Mouse (Mus musculus): ENCODE results near the gene Nub1. TPM values are rescaled to one million over a fixed set of nuclear protein-coding genes. Genes with fewer than 3 reads are reported as not detected.

The Nub1 gene
- polyA plus RNA-seq, 1 experiment from 2014 or later: 59.8 TPM

- WGBS: 27% methylated on average over 25 of the region's 25 CpGs
- ATAC-seq: peak; percentile 77
- Histone ChIP-seq H3K4me2 (ENCODE audit: low read length) (no peak overlapping the region), H3K4me3 (ENCODE audit: low read depth, low read length) (no peak overlapping the region), H3K9me3 (replicated peaks; ENCODE audit: control insufficient read depth, low read length) (no peaks in the 10 kb centered on the region), H3K9ac (ENCODE audit: low read length) (peak overlapping the region; percentile 25), H3K4me1 (ENCODE audit: control insufficient read depth, insufficient read depth, low read length) (no peaks in the 10 kb centered on the region), H3K27ac (ENCODE audit: low read depth, low read length) (no peak overlapping the region), H3K27me3 (replicated peaks; ENCODE audit: control insufficient read depth, insufficient read depth, low read length) (no peaks in the 10 kb centered on the region), H3K36me3 (ENCODE audit: control insufficient read depth, insufficient read depth, low read length) (no peaks in the 10 kb centered on the region)
- peak; percentile 90 for DNase-seq (ENCODE audit: low spot score)
Measured at GRCm38 (mm10) chr5:24651768-24652752, 33.3 kb upstream of the Nub1 start.

GRCm38 (mm10) chr5:24652780-24653179, 32.6 kb upstream of the Nub1 start:
- Histone ChIP-seq H3K4me1 (ENCODE audit: control insufficient read depth, insufficient read depth, low read length) (no peaks in the 10 kb centered on the region), H3K27ac (ENCODE audit: low read depth, low read length) (no peak overlapping the region), H3K36me3 (ENCODE audit: control insufficient read depth, insufficient read depth, low read length) (no peaks in the 10 kb centered on the region), H3K27me3 (replicated peaks; ENCODE audit: control insufficient read depth, insufficient read depth, low read length) (no peaks in the 10 kb centered on the region), H3K9ac (ENCODE audit: low read length) (no peak overlapping the region), H3K9me3 (replicated peaks; ENCODE audit: control insufficient read depth, low read length) (no peaks in the 10 kb centered on the region), H3K4me2 (ENCODE audit: low read length) (no peak overlapping the region), H3K4me3 (ENCODE audit: low read depth, low read length) (no peak overlapping the region)
- DNase-seq (ENCODE audit: low spot score): no peak
- no peak for ATAC-seq
- 89% methylated on average over 5 of the region's 5 CpGs for WGBS

GRCm38 (mm10) chr5:24654491-24654890, 30.8 kb upstream of the Nub1 start:
- H3K4me1 ChIP-seq (ENCODE audit: control insufficient read depth, insufficient read depth, low read length): no peaks in the 10 kb centered on the region
- H3K9ac ChIP-seq (ENCODE audit: low read length): no peak overlapping the region
- WGBS: 89% methylated on average over 6 of the region's 6 CpGs
- no peaks in the 10 kb centered on the region for H3K9me3 ChIP-seq (replicated peaks; ENCODE audit: control insufficient read depth, low read length)
- DNase-seq (ENCODE audit: low spot score): no peak
- H3K36me3 ChIP-seq (ENCODE audit: control insufficient read depth, insufficient read depth, low read length): no peaks in the 10 kb centered on the region
- H3K4me3 ChIP-seq (ENCODE audit: low read depth, low read length): no peak overlapping the region
- H3K27ac ChIP-seq (ENCODE audit: low read depth, low read length): no peak overlapping the region
- H3K27me3 ChIP-seq (replicated peaks; ENCODE audit: control insufficient read depth, insufficient read depth, low read length): no peaks in the 10 kb centered on the region
- no peak for ATAC-seq
- no peak overlapping the region for H3K4me2 ChIP-seq (ENCODE audit: low read length)

GRCm38 (mm10) chr5:24657113-24657512, 28.2 kb upstream of the Nub1 start:
- Histone ChIP-seq H3K9ac (ENCODE audit: low read length) (no peak overlapping the region), H3K27ac (ENCODE audit: low read depth, low read length) (no peak overlapping the region), H3K4me3 (ENCODE audit: low read depth, low read length) (no peak overlapping the region), H3K4me2 (ENCODE audit: low read length) (no peak overlapping the region), H3K4me1 (ENCODE audit: control insufficient read depth, insufficient read depth, low read length) (no peaks in the 10 kb centered on the region), H3K36me3 (ENCODE audit: control insufficient read depth, insufficient read depth, low read length) (no peaks in the 10 kb centered on the region), H3K27me3 (replicated peaks; ENCODE audit: control insufficient read depth, insufficient read depth, low read length) (no peaks in the 10 kb centered on the region), H3K9me3 (replicated peaks; ENCODE audit: control insufficient read depth, low read length) (no peaks in the 10 kb centered on the region)
- WGBS: 46% methylated on average over 2 of the region's 2 CpGs
- peak; percentile 66 for ATAC-seq
- peak; percentile 81 for DNase-seq (ENCODE audit: low spot score)

DNA sequence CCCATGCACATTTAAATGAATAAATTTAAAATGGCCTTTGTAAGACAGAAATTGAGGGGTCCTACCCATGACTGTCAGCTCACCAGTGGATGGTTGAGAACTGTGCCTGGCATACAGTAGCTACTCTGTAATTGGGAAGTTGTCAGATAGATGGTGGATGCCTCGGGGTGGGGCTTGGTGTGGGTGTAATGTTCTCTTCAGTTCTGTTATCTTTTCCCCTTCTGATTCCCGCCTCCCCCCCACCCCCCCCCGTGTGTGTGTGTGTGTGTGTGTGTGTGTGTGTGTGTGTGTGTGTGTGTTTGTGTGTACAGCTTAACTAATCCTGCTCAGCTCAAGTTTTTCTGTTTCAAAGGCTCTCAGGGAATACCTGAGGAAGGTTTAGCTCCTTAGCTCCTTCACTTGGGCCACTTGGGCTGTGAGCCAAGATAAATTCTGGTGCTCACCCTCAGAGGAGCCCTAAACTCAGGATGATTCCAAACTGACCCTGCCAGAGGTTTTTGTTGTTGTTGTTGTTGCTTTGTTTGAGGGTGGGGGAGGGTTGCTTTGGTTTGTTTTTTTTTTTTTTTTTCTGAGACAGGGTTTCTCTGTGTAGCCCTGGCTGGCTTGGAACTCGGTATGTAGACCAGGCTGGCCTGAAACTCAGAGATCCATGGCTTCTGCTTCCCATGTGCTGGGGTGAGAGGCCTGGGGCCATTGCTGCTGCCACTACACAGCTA, 25.5 kb upstream of the Nub1 start:
- Histone ChIP-seq H3K27ac (ENCODE audit: low read depth, low read length) (no peak overlapping the region), H3K4me3 (ENCODE audit: low read depth, low read length) (no peak overlapping the region), H3K36me3 (ENCODE audit: control insufficient read depth, insufficient read depth, low read length) (no peaks in the 10 kb centered on the region), H3K27me3 (replicated peaks; ENCODE audit: control insufficient read depth, insufficient read depth, low read length) (no peaks in the 10 kb centered on the region), H3K4me2 (ENCODE audit: low read length) (no peak overlapping the region), H3K4me1 (ENCODE audit: control insufficient read depth, insufficient read depth, low read length) (no peaks in the 10 kb centered on the region), H3K9ac (ENCODE audit: low read length) (no peak overlapping the region), H3K9me3 (replicated peaks; ENCODE audit: control insufficient read depth, low read length) (no peaks in the 10 kb centered on the region)
- 87% methylated on average over 3 of the region's 4 CpGs for WGBS
- DNase-seq (ENCODE audit: low spot score) (no peak), ATAC-seq (no peak)

- no peak for DNase-seq (ENCODE audit: low spot score)
- 81% methylated on average over 6 of the region's 6 CpGs for WGBS
- H3K9ac ChIP-seq (ENCODE audit: low read length): no peak overlapping the region
Measured at GRCm38 (mm10) chr5:24661457-24661856, 23.9 kb upstream of the Nub1 start.

DNA sequence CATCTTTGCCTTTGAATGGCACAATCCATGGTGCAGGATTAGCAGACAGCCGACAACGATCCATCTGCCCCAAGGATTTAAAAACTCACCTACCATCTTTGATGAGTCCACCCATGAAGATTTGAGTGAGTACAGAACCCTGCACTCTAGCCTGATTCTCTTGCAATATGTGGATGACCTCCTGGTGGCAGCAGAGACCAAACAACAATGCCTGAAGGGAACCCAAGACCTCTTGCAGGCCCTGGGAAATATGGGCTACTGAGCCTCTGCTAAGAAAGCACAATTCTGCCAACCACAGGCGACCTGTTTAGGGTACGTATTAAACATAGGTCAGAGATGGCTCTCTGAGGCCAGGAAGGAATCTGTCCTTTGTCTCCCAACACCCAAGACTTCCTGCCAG, 11.1 kb upstream of the Nub1 start:
- H3K9me3 ChIP-seq (replicated peaks; ENCODE audit: control insufficient read depth, low read length): 0 out of 2 replicates have a peak, but pooled peaks cover 3% of the 10 kb centered on the region
- ATAC-seq (peak; percentile 82), DNase-seq (ENCODE audit: low spot score) (peak; percentile 84)
- no peaks in the 10 kb centered on the region for H3K27me3 ChIP-seq (replicated peaks; ENCODE audit: control insufficient read depth, insufficient read depth, low read length)
- no peaks in the 10 kb centered on the region for H3K4me1 ChIP-seq (ENCODE audit: control insufficient read depth, insufficient read depth, low read length)
- no peak overlapping the region for H3K4me3 ChIP-seq (ENCODE audit: low read depth, low read length)
- H3K9ac ChIP-seq (ENCODE audit: low read length): no peak overlapping the region
- WGBS: 34% methylated on average over 4 of the region's 4 CpGs
- H3K4me2 ChIP-seq (ENCODE audit: low read length): no peak overlapping the region
- no peak overlapping the region for H3K27ac ChIP-seq (ENCODE audit: low read depth, low read length)
- no peaks in the 10 kb centered on the region for H3K36me3 ChIP-seq (ENCODE audit: control insufficient read depth, insufficient read depth, low read length)

More at GRCm38 (mm10) chr5:24661457-24661856, 23.9 kb upstream of the Nub1 start:
- no peak overlapping the region for H3K27ac ChIP-seq (ENCODE audit: low read depth, low read length)
- H3K4me3 ChIP-seq (ENCODE audit: low read depth, low read length): no peak overlapping the region
- H3K4me2 ChIP-seq (ENCODE audit: low read length): no peak overlapping the region
- H3K36me3 ChIP-seq (ENCODE audit: control insufficient read depth, insufficient read depth, low read length): no peaks in the 10 kb centered on the region
- no peaks in the 10 kb centered on the region for H3K4me1 ChIP-seq (ENCODE audit: control insufficient read depth, insufficient read depth, low read length)
- ATAC-seq: no peak
- no peaks in the 10 kb centered on the region for H3K27me3 ChIP-seq (replicated peaks; ENCODE audit: control insufficient read depth, insufficient read depth, low read length)
- no peaks in the 10 kb centered on the region for H3K9me3 ChIP-seq (replicated peaks; ENCODE audit: control insufficient read depth, low read length)

GRCm38 (mm10) chr5:24681436-24681835, 3.9 kb upstream of the Nub1 start:
- 72% methylated on average over 1 of the region's 1 CpGs for WGBS
- Histone ChIP-seq H3K9me3 (replicated peaks; ENCODE audit: control insufficient read depth, low read length) (0 out of 2 replicates have a peak, but pooled peaks cover 4% of the 10 kb centered on the region), H3K36me3 (ENCODE audit: control insufficient read depth, insufficient read depth, low read length) (no peaks in the 10 kb centered on the region), H3K4me2 (ENCODE audit: low read length) (no peak overlapping the region), H3K9ac (ENCODE audit: low read length) (no peak overlapping the region), H3K27ac (ENCODE audit: low read depth, low read length) (no peak overlapping the region), H3K27me3 (replicated peaks; ENCODE audit: control insufficient read depth, insufficient read depth, low read length) (no peaks in the 10 kb centered on the region), H3K4me1 (ENCODE audit: control insufficient read depth, insufficient read depth, low read length) (peaks cover 1% of the 10 kb centered on the region), H3K4me3 (ENCODE audit: low read depth, low read length) (no peak overlapping the region)
- no peak for ATAC-seq
- DNase-seq (ENCODE audit: low spot score): no peak
